Mouse (Mus musculus) liver, embryonic 14.5 days (tissue): ENCODE measurements around the gene Cacna1i. TPM values are rescaled to one million over a fixed set of nuclear protein-coding genes. Genes with fewer than 3 reads are reported as not detected.

ENCODE experiments used
- ATAC-seq: fragments of 200-750 bp; cut with Nextera tagmentation; 2 replicates; pipeline ENCODE4 v1.8.0; 2017; ENCODE audit warnings: moderate number of reproducible peaks, mild to moderate bottlenecking, moderate library complexity; ENCODE audit not compliant: insufficient read depth
- DNase-seq, 3 experiments: peaks; one replicate each; pipeline ENCODE4 v3.0.0-alpha.2; 2012 to 2013; ENCODE audit warnings: low read depth in 3 of 3, low spot score in 3 of 3
- H3K27ac ChIP-seq: fragments of 300-500 bp; sonication (generic); 2 replicates; pipeline ENCODE4 v1.5.1; 2014; ENCODE audit warnings: moderate library complexity, mild to moderate bottlenecking, control low read depth, inconsistent platforms
- H3K27me3 ChIP-seq: fragments of 300-500 bp; sonication (generic); 2 replicates; pipeline ENCODE4 v1.6.1; 2014; ENCODE audit warnings: mild to moderate bottlenecking, low read length, moderate library complexity; ENCODE audit not compliant: control insufficient read depth, insufficient read depth
- H3K36me3 ChIP-seq: fragments of 300-500 bp; sonication (generic); replicated peaks from 2 replicates; pipeline ENCODE4 v1.6.1; 2014; ENCODE audit warnings: low read depth; ENCODE audit not compliant: control insufficient read depth, insufficient read depth
- H3K4me1 ChIP-seq, 2 experiments: fragments of 200-500 bp in 1 of 2; fragments of 300-500 bp in 1 of 2; sonication (generic) in 1 of 2; replicated peaks; 2 replicates each; pipeline ENCODE4 v1.6.1; 2012 to 2014; ENCODE audit warnings: antibody characterized with exemption in 1 of 2, inconsistent platforms in 1 of 2, low read length in 1 of 2; ENCODE audit not compliant: control insufficient read depth in 2 of 2, insufficient read depth in 2 of 2
- H3K4me2 ChIP-seq: fragments of 300-500 bp; sonication (generic); 2 replicates; pipeline ENCODE4 v1.6.1; 2014; ENCODE audit warnings: low read depth, mild to moderate bottlenecking, control low read depth, moderate library complexity
- H3K4me3 ChIP-seq, 2 experiments: fragments of 200-500 bp in 1 of 2; fragments of 300-500 bp in 1 of 2; sonication (generic) in 1 of 2; 2 replicates each; pipeline ENCODE4 v1.5.1; 2012 to 2014; ENCODE audit warnings: low read depth in 2 of 2, low read length in 2 of 2, mild to moderate bottlenecking in 2 of 2, control low read depth in 1 of 2, inconsistent platforms in 1 of 2, moderate library complexity in 1 of 2; ENCODE audit not compliant: insufficient read depth in 1 of 2
- H3K9ac ChIP-seq: fragments of 300-500 bp; sonication (generic); replicated peaks from 2 replicates; pipeline ENCODE4 v1.6.1; 2014; ENCODE audit warnings: mild to moderate bottlenecking, control low read depth, moderate library complexity
- H3K9me3 ChIP-seq: fragments of 300-500 bp; sonication (generic); 2 replicates; pipeline ENCODE4 v1.6.1; 2016; ENCODE audit warnings: low read length, mixed read lengths; ENCODE audit not compliant: control insufficient read depth
- CTCF ChIP-seq: IDR thresholded peaks from 2 replicates; pipeline ENCODE4 v1.5.1; 2016; ENCODE audit warnings: antibody characterized with exemption, low read depth, control low read depth
- EP300 ChIP-seq: IDR thresholded peaks from 2 replicates; pipeline ENCODE4 v1.6.1; 2016; ENCODE audit warnings: antibody characterized with exemption, low read depth
- WGBS: fragments of 180-500 bp; shearing (Covaris S2); extraction: QIAGEN DNeasy Blood & Tissue Kit; methylation state at CpG from one replicate; pipeline ENCODE4 v1.1.7; 2014; ENCODE audit not compliant: insufficient replicate concordance; 5-methylcytosine and 5-hydroxymethylcytosine counted together
- polyA plus RNA-seq, 2 experiments: library from polyadenylated mRNA; depleted of rRNA in 1 of 2; stranded (reverse) in 1 of 2; unstranded in 1 of 2; fragments of >200 nt; fragmentation: Nextera tagmentation in 1 of 2; extraction: Ambion mirVana in 1 of 2; gene quantifications; 2 replicates each; pipeline versions ENCODE4 v1.2.1 to v1.2.3; 2012 to 2014

Gene Cacna1i
- polyA plus RNA-seq, 2 experiments, result 0.01 TPM

GRCm38 (mm10) chr15:80288036-80288435 is 998 bp downstream of the Cacna1i start:
- peaks cover 46% of the 10 kb centered on the region for H3K27me3 ChIP-seq
- 6% methylated on average over 23 of the region's 23 CpGs for WGBS
- no peaks in the 10 kb centered on the region for H3K36me3 ChIP-seq
- H3K9me3 ChIP-seq, result no peaks in the 10 kb centered on the region
- no peak overlapping the region for H3K4me3 ChIP-seq
- no peak overlapping the region for H3K27ac ChIP-seq
- H3K4me2 ChIP-seq, result no peak overlapping the region
- no peaks in the 10 kb centered on the region for H3K4me1 ChIP-seq
- ATAC-seq, result no peak
- TF ChIP-seq CTCF (no peak), EP300 (no peak)
- DNase-seq, result no peak
- no peak overlapping the region for H3K9ac ChIP-seq

DNA sequence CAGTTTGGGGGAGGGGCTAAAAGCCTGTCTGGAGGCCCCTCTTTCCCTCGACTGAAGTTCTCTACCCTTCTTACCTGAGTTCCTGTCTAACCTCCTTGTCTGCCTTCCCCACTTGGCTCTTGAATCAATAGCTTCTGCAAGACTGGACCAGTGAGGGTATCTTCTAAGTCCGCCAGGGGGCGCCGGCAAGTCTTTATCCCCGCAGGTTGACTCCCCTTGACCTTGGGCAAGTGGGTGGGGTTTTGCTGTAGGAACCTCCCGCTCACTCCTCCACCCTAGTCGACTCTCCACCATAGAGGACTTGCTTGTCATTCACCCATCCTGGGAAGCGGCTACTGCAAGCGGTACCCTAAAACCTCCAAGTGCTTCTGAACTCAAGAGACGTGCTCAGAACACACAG is 2.4 kb downstream of the Cacna1i start:
- DNase-seq, result peak; percentile 47 to 61 (median 50)
- no peaks in the 10 kb centered on the region for H3K4me1 ChIP-seq
- H3K4me3 ChIP-seq, result no peak overlapping the region
- no peaks in the 10 kb centered on the region for H3K9me3 ChIP-seq
- no peak overlapping the region for H3K27ac ChIP-seq
- H3K27me3 ChIP-seq, result peaks cover 46% of the 10 kb centered on the region
- no peak; the same call in 1 of the 2 replicates for ATAC-seq
- H3K36me3 ChIP-seq, result no peaks in the 10 kb centered on the region
- TF ChIP-seq CTCF (peak; percentile 79), EP300 (no peak)
- no peak overlapping the region for H3K9ac ChIP-seq
- 6% methylated on average over 10 of the region's 10 CpGs for WGBS
- H3K4me2 ChIP-seq, result no peak overlapping the region

GRCm38 (mm10) chr15:80297146-80297545 is 10.1 kb downstream of the Cacna1i start:
- H3K4me2 ChIP-seq, result no peak overlapping the region
- no peaks in the 10 kb centered on the region for H3K36me3 ChIP-seq
- TF ChIP-seq CTCF (peak; percentile 44), EP300 (no peak)
- H3K27me3 ChIP-seq, result no peaks in the 10 kb centered on the region
- no peak overlapping the region for H3K4me3 ChIP-seq
- ATAC-seq (no peak), DNase-seq (no peak)
- no peaks in the 10 kb centered on the region for H3K4me1 ChIP-seq
- H3K27ac ChIP-seq, result no peak overlapping the region
- 85% methylated on average over 1 of the region's 1 CpGs for WGBS
- peaks cover 2% of the 10 kb centered on the region; the same call in 1 of the 2 replicates for H3K9me3 ChIP-seq
- H3K9ac ChIP-seq, result no peak overlapping the region

- DNase-seq, result no peak
- H3K27ac ChIP-seq, result no peak overlapping the region
- H3K9ac ChIP-seq, result no peak overlapping the region
- H3K4me2 ChIP-seq, result no peak overlapping the region
- H3K4me1 ChIP-seq, result no peaks in the 10 kb centered on the region
- TF ChIP-seq EP300 (no peak), CTCF (no peak)
- 58% methylated on average over 14 of the region's 14 CpGs for WGBS
- H3K27me3 ChIP-seq, result no peaks in the 10 kb centered on the region
- no peak for ATAC-seq
- H3K36me3 ChIP-seq, result no peaks in the 10 kb centered on the region
- no peaks in the 10 kb centered on the region for H3K9me3 ChIP-seq
- H3K4me3 ChIP-seq, result no peak overlapping the region
These were observed 16.7 kb downstream of the Cacna1i start for GRCm38 (mm10) chr15:80303779-80304178.

GRCm38 (mm10) chr15:80304188-80304587 is 17.1 kb downstream of the Cacna1i start:
- no peaks in the 10 kb centered on the region for H3K27me3 ChIP-seq
- no peak overlapping the region for H3K9ac ChIP-seq
- DNase-seq, result no peak
- H3K36me3 ChIP-seq, result no peaks in the 10 kb centered on the region
- no peak overlapping the region for H3K4me2 ChIP-seq
- H3K9me3 ChIP-seq, result no peaks in the 10 kb centered on the region
- 73% methylated on average over 12 of the region's 12 CpGs for WGBS
- H3K27ac ChIP-seq, result no peak overlapping the region
- ATAC-seq, result no peak
- H3K4me3 ChIP-seq, result no peak overlapping the region
- TF ChIP-seq CTCF (no peak), EP300 (no peak)
- H3K4me1 ChIP-seq, result no peaks in the 10 kb centered on the region
